Mouse (Mus musculus) G1E (cell line): ENCODE data around the gene Ncam2.

Experiments
- CTCF ChIP-seq: IDR thresholded peaks from 2 replicates; pipeline ENCODE4 v1.5.1; 2012; ENCODE audit warnings: low read depth, low read length, inconsistent platforms, mixed read lengths
- GATA1 ChIP-seq: IDR thresholded peaks from 2 replicates; pipeline ENCODE4 v1.6.1; 2012; ENCODE audit warnings: borderline replicate concordance, low read length, inconsistent platforms, mixed read lengths
- GATA2 ChIP-seq: IDR thresholded peaks from 2 replicates; pipeline ENCODE4 v1.6.1; 2012; ENCODE audit warnings: low read depth, low read length, inconsistent platforms, borderline replicate concordance
- POLR2AphosphoS5 ChIP-seq: IDR thresholded peaks from 2 replicates; pipeline ENCODE4 v1.6.1; 2012; ENCODE audit warnings: low read depth, low read length, inconsistent platforms; ENCODE audit not compliant: insufficient replicate concordance
- TAL1 ChIP-seq: conservative IDR thresholded peaks from 2 replicates; pipeline ENCODE4 v1.6.1; 2012; ENCODE audit warnings: low read depth, low read length, inconsistent platforms, mixed read lengths

DNA sequence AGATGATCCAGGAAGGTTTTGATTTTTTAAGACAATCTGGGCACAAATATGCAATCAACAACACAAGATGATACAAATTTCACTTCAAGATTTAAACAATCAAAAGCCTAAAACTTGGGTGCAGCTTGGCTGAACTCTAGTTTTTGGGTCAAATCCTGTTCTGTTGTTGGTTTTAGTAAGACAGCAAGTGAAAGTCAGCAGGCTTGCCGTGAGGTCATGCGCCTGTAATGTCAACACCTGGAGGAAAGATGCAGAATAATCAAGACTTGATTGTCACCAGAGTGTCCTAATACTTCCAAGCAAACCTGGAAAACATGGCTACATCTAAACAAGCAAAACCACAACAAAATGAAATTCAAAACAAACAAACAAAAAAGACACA lies 237.4 kb downstream of the Ncam2 start:
- TF ChIP-seq CTCF: no peak
- no peak for TF ChIP-seq GATA1
- TF ChIP-seq TAL1: no peak
- no peak for TF ChIP-seq GATA2
- TF ChIP-seq POLR2AphosphoS5: no peak
